Mouse (Mus musculus) intestine, embryonic 16.5 days (tissue): ENCODE measurements around the gene Btn1a1. TPM values are rescaled to one million over a fixed set of nuclear protein-coding genes. Genes with fewer than 3 reads are reported as not detected.

Source experiments
- ATAC-seq: fragments of 200-750 bp; cut with Nextera tagmentation; 2 replicates; pipeline ENCODE4 v1.8.0; 2017; ENCODE audit warnings: moderate TSS enrichment, moderate library complexity
- H3K27ac ChIP-seq: fragments of 300-500 bp; sonication (generic); 2 replicates; pipeline ENCODE4 v1.5.1; 2014; ENCODE audit warnings: mild to moderate bottlenecking, low read length
- H3K27me3 ChIP-seq: fragments of 300-500 bp; sonication (generic); replicated peaks from 2 replicates; pipeline ENCODE4 v1.6.1; 2014; ENCODE audit warnings: low read length, control low read depth, mixed read lengths; ENCODE audit not compliant: control insufficient read depth, insufficient read depth
- H3K36me3 ChIP-seq: fragments of 300-500 bp; sonication (generic); 2 replicates; pipeline ENCODE4 v1.6.1; 2014; ENCODE audit warnings: low read length, control low read depth; ENCODE audit not compliant: control insufficient read depth, insufficient read depth
- H3K4me1 ChIP-seq: fragments of 300-500 bp; sonication (generic); 2 replicates; pipeline ENCODE4 v1.6.1; 2014; ENCODE audit warnings: low read length, control low read depth, mixed read lengths; ENCODE audit not compliant: control insufficient read depth, insufficient read depth
- H3K4me2 ChIP-seq: fragments of 300-500 bp; sonication (generic); 2 replicates; pipeline ENCODE4 v1.6.1; 2014; ENCODE audit warnings: low read depth, low read length, control low read depth
- H3K4me3 ChIP-seq: fragments of 300-500 bp; sonication (generic); 2 replicates; pipeline ENCODE4 v1.5.1; 2014; ENCODE audit warnings: mild to moderate bottlenecking, low read length
- H3K9ac ChIP-seq: fragments of 300-500 bp; sonication (generic); 2 replicates; pipeline ENCODE4 v1.6.1; 2014; ENCODE audit warnings: low read depth, low read length
- H3K9me3 ChIP-seq: fragments of 300-500 bp; sonication (generic); 2 replicates; pipeline ENCODE4 v1.6.1; 2016; ENCODE audit warnings: low read length, control low read depth; ENCODE audit not compliant: control insufficient read depth
- WGBS: fragments of 180-500 bp; shearing (Covaris S2); extraction: QIAGEN DNeasy Blood & Tissue Kit; methylation state at CpG from one replicate; pipeline ENCODE4 v1.1.7; 2014; 5-methylcytosine and 5-hydroxymethylcytosine counted together
- polyA plus RNA-seq: library from polyadenylated mRNA; unstranded; fragments of >200 nt; fragmentation: Nextera tagmentation; extraction: Ambion mirVana; gene quantifications from 2 replicates; pipeline ENCODE4 v1.2.1, GENCODE M21; 2015

Gene Btn1a1
- polyA plus RNA-seq, 1 experiment from 2014 or later = 0.11 TPM

DNA sequence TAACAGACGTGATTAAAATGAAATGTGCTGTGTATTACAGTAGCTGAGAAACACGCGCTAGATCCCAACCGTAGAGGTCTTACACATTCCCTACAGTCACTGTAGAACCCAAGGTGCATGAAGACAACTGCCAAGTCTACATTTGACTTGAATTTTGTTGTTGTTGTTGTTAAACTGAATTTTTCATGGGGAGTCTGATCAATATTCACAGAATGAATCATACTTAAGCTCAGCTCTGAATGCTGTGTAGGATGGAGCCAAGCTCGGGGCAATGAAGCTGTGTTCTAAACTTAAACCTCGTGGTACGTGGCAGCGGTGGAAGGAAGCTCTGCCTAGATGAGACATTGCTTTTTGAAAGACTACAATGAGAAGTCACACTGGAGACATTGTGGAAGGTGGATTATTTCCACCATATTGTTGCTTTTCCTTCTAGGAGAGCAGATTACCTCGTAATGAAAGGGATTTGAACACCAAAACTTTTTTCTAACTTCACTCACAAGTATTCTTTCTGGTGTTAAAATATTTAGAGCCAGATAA, 36.4 kb upstream of the Btn1a1 start:
- no peaks in the 10 kb centered on the region for H3K9me3 ChIP-seq
- peak overlapping the region; percentile 2; the same call in 1 of the 2 replicates for H3K4me3 ChIP-seq
- peaks cover 17% of the 10 kb centered on the region; the same call in 1 of the 2 replicates for H3K4me1 ChIP-seq
- 47% methylated on average over 9 of the region's 9 CpGs for WGBS
- H3K9ac ChIP-seq = no peak overlapping the region
- no peaks in the 10 kb centered on the region for H3K36me3 ChIP-seq
- H3K27ac ChIP-seq = no peak overlapping the region
- no peak for ATAC-seq
- H3K27me3 ChIP-seq = no peaks in the 10 kb centered on the region
- peak overlapping the region; percentile 14 for H3K4me2 ChIP-seq

DNA sequence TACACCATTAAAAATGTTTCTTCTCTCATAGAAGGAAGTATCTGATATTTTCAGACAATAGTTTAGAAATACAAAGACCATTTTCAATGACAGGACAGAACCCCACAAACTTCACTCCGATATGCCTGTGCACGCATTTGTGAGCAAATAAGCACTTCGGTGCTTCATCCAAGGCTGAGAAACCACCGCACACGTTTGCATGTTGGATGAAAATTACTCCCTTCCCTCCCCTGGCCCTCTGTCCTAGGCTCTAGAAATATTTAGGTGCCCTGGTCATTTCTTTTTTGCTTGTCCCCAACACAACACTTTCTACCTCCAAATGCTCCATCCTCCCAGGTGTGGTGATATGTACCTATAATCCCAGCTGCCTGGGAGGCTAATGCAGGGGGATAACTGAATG, 35.8 kb upstream of the Btn1a1 start:
- Histone ChIP-seq H3K27me3 (no peaks in the 10 kb centered on the region), H3K36me3 (no peaks in the 10 kb centered on the region), H3K27ac (no peak overlapping the region), H3K4me3 (peak overlapping the region; percentile 24), H3K9me3 (no peaks in the 10 kb centered on the region), H3K4me1 (peaks cover 17% of the 10 kb centered on the region; the same call in 1 of the 2 replicates), H3K4me2 (peak overlapping the region; percentile 34), H3K9ac (no peak overlapping the region)
- no peak for ATAC-seq
- WGBS = 27% methylated on average over 5 of the region's 5 CpGs

DNA sequence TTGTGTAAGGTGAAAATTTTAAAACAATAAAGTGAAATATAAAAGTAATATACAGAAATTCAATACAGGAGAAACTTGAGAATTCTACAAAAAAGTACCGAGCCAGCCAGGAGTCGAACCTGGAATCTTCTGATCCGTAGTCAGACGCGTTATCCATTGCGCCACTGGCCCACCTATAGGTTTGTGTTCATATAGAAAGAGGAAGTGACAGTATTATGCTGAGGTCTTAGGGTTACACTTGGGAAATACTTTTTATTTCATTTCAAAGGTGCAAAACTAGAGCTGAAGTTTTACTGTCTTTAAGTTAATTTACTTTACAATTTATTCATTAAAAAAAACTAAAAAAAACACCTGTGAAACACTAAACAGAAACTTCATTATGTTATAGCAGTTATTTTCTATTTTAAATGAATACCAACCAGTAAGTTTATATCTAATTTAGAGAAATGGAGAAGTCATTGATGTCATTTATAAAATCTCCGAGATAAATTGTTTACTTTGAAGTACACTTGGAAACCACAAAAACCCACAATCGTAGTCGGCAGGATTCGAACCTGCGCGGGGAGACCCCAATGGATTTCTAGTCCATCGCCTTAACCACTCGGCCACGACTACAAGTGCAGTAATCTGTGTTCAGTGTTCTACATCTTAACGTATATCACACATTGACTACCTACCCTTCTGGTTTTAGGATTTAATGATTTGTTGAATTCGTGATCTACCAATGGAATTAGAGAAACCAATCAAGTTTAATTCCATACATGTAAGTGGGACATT, 34.9 kb upstream of the Btn1a1 start:
- Histone ChIP-seq H3K9ac (no peak overlapping the region), H3K9me3 (no peaks in the 10 kb centered on the region), H3K4me1 (peaks cover 17% of the 10 kb centered on the region; the same call in 1 of the 2 replicates), H3K27me3 (no peaks in the 10 kb centered on the region), H3K36me3 (no peaks in the 10 kb centered on the region), H3K4me2 (no peak overlapping the region), H3K4me3 (no peak overlapping the region), H3K27ac (no peak overlapping the region)
- 9% methylated on average over 17 of the region's 17 CpGs for WGBS
- ATAC-seq = peak; percentile 88

DNA sequence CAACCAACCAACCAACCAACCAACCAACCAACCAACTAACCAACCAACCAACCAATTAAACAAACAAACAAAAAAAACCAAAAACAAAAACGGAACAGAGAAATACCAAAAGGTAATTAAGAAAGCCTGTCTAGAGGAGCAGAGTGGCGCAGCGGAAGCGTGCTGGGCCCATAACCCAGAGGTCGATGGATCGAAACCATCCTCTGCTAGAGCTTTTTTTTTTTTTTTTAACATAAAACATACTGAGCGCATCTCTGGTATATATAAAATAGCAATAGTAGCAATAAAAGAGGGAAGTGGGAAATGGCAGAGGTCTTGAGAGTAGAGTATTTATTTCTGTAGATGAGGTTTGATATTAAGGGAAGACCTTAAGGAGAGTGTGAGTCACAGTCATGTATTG, 34.2 kb upstream of the Btn1a1 start:
- peaks cover 14% of the 10 kb centered on the region; the same call in 1 of the 2 replicates for H3K4me1 ChIP-seq
- peak; percentile 47; the same call in 1 of the 2 replicates for ATAC-seq
- H3K9ac ChIP-seq = no peak overlapping the region
- H3K27ac ChIP-seq = no peak overlapping the region
- H3K4me2 ChIP-seq = no peak overlapping the region
- no peaks in the 10 kb centered on the region for H3K36me3 ChIP-seq
- WGBS = 29% methylated on average over 7 of the region's 7 CpGs
- H3K27me3 ChIP-seq = no peaks in the 10 kb centered on the region
- no peak overlapping the region for H3K4me3 ChIP-seq
- no peaks in the 10 kb centered on the region for H3K9me3 ChIP-seq

DNA sequence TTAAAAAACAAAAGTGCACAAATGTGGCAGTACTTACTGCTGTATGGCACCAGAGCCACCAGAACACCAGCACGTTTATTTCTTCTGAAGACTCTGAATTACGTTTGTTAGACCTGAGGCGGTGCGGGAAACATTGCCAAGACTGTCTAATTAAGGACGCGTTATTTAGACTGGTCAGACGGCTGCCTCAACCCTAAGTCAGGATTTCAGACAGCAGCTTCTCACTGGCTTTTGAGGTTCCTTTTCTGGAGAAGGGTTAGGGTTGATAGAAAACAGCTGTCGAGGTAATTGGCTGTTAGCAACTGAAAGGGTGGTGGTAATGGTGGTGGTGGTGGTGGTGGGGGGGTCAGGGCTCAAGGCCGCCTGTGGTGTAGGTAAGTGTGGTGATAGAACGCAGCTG, 33.0 kb upstream of the Btn1a1 start:
- Histone ChIP-seq H3K27me3 (no peaks in the 10 kb centered on the region), H3K4me1 (peaks cover 14% of the 10 kb centered on the region; the same call in 1 of the 2 replicates), H3K4me3 (peak overlapping the region; percentile 32), H3K9ac (no peak overlapping the region), H3K4me2 (peak overlapping the region; percentile 49), H3K9me3 (no peaks in the 10 kb centered on the region), H3K27ac (no peak overlapping the region), H3K36me3 (no peaks in the 10 kb centered on the region)
- 10% methylated on average over 10 of the region's 10 CpGs for whole genome bisulfite sequencing
- ATAC-seq = no peak

DNA sequence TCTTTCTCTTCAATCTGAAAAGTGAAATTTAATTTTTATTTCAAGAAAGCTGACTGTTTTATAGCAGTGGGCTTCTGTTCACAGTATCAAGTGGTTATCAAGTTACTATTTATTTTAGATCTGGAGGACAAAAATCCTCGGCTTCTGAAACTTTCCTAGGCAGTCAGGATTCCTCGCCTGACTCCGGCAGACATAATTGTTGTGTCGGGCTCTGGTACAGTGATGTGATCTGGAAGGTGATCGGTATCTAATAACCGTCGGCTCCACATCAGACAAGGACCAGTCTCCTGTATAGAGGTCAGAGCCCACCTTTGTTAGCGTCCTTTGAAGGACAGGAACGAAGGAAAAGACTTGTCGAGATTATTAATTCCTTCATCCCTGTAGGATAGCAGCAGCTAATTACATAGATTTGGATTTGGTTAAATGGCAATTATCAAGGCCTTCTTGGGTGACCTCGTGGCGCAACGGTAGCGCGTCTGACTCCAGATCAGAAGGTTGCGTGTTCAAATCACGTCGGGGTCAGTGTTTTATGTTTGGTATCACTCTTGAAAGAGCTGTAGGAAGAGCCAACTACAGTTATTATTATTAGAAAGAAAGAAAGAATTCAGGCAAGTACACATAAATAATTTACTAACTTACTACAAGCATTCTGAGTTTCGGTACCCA, 32.1 kb upstream of the Btn1a1 start:
- H3K9me3 ChIP-seq = no peaks in the 10 kb centered on the region
- peaks cover 14% of the 10 kb centered on the region; the same call in 1 of the 2 replicates for H3K4me1 ChIP-seq
- no peak overlapping the region for H3K27ac ChIP-seq
- peak overlapping the region; percentile 49 for H3K4me2 ChIP-seq
- ATAC-seq = peak; percentile 24; the same call in 1 of the 2 replicates
- peak overlapping the region; percentile 32 for H3K4me3 ChIP-seq
- WGBS = 12% methylated on average over 19 of the region's 19 CpGs
- no peak overlapping the region for H3K9ac ChIP-seq
- no peaks in the 10 kb centered on the region for H3K36me3 ChIP-seq
- no peaks in the 10 kb centered on the region for H3K27me3 ChIP-seq

DNA sequence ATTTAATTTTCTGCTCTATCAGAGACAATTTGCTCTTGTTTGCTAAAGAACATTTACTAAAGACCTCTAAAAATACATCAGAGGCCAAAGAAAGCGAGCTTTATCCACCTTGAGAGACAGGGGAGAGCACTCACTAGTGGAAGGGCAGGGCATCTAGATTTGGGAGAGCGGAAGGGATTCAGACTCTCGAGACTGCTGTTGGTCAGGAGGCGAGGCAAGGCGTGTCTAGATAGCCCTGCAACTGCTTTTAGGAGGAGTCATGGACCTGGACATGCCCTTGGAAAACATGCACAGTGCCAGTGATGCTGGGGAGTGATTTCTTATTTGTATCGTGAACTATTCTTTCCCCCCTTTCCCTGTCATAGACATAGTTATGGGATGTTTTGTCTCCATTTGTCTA, 29.8 kb upstream of the Btn1a1 start:
- H3K36me3 ChIP-seq = no peaks in the 10 kb centered on the region
- no peak overlapping the region for H3K9ac ChIP-seq
- 78% methylated on average over 6 of the region's 6 CpGs for WGBS
- ATAC-seq = no peak
- H3K4me2 ChIP-seq = no peak overlapping the region
- no peaks in the 10 kb centered on the region for H3K27me3 ChIP-seq
- no peak overlapping the region for H3K27ac ChIP-seq
- peaks cover 11% of the 10 kb centered on the region; the same call in 1 of the 2 replicates for H3K4me1 ChIP-seq
- no peak overlapping the region for H3K4me3 ChIP-seq
- no peaks in the 10 kb centered on the region for H3K9me3 ChIP-seq

DNA sequence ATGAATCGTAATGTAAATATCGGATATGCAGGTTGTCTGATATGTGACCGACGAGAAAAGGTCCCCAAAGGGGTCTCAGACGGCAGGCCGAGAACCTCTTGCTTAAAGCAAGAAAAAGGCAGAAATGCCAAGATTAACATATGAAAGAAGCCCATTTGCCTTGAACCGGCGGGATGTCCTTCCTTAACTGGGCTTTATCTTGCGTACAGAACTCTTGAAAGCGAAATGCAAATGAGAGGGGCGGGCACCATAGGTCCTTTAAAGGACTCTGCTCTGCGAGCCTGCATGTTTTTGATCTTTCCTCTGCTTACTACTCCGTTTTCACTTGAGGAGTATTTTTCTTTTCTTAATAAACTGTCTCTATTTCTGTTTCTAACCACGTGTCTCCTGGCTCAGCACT, 26.3 kb upstream of the Btn1a1 start:
- Histone ChIP-seq H3K4me2 (peak overlapping the region; percentile 45), H3K9me3 (no peaks in the 10 kb centered on the region), H3K36me3 (no peaks in the 10 kb centered on the region), H3K4me1 (peaks cover 6% of the 10 kb centered on the region; the same call in 1 of the 2 replicates), H3K27me3 (no peaks in the 10 kb centered on the region), H3K9ac (no peak overlapping the region), H3K27ac (no peak overlapping the region), H3K4me3 (peak overlapping the region; percentile 36)
- WGBS = 12% methylated on average over 14 of the region's 14 CpGs
- ATAC-seq = no peak

DNA sequence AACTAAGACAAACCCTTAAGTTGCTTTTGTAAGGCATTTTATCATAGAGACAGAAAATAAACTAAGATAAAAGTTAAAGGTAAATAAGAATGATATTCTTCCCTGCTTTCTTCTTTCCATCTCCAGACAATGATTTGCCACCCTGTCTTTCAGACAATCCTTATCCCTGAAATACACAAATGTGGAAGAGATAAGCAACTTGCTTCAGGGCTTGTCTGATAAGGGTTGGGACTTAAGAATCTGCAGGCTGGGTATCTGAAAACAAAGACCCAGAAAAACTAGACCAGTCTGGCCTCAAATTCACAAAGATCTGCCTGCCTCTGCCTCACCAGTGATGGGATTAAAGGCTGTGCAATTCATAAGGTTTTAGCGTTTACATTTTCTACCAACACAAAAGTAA, 25.6 kb upstream of the Btn1a1 start:
- no peaks in the 10 kb centered on the region for H3K27me3 ChIP-seq
- WGBS = 11% methylated on average over 1 of the region's 1 CpGs
- no peaks in the 10 kb centered on the region for H3K9me3 ChIP-seq
- H3K36me3 ChIP-seq = no peaks in the 10 kb centered on the region
- H3K4me3 ChIP-seq = no peak overlapping the region
- no peak overlapping the region for H3K4me2 ChIP-seq
- no peak overlapping the region for H3K9ac ChIP-seq
- H3K4me1 ChIP-seq = peaks cover 6% of the 10 kb centered on the region; the same call in 1 of the 2 replicates
- no peak for ATAC-seq
- H3K27ac ChIP-seq = no peak overlapping the region
